Mouse (Mus musculus): ENCODE data around the gene Nelfe. TPM values are rescaled to one million over a fixed set of nuclear protein-coding genes. Genes with fewer than 3 reads are reported as not detected.
"Not testable (repeated sequence)": the region's sequence is repeated elsewhere in the genome, so short reads cannot be mapped to it uniquely, and the experiment has no call there.

Nelfe gene
- total and polyA plus RNA-seq, 3 experiments, result 40.4 to 284 (median 86.9) TPM

DNA sequence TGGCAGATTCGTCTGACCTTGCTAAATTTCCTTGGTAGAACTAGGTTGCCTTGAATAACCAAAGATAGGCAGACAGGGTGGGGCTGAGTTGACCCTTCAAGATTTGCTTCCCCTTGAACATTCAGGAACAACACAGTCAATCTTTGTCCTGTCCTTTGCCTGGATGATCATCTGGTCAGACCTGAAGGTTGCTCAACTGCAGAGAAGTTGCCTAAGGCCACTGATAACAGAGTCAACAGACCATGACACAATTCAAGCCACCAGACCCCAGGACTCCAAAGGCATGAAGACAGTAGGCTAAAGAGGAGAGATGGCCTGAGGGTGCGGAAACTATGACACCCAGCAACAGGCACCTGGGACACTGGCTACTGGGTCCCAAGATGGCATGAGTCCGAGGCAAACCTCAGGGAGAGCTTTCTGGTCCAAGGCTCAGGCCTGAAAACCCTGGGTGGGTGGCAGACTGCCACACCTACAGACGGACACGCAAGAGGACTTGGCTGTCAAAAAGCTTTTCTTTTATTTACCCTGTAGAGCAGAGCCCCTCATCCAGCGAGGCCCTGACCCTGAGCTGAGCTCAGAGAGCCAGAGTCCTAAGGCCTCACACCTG, 41.5 kb upstream of the Nelfe start:
- TF ChIP-seq POLR2AphosphoS5 (IDR thresholded peaks at IDR 0.05; ENCODE audit: insufficient replicate concordance, low read depth, low read length) (no peak), CTCF (IDR thresholded peaks at IDR 0.05; ENCODE audit: low read depth, low read length) (no peak), TAL1 (conservative IDR thresholded peaks at IDR 0.05; ENCODE audit: low read depth, low read length) (no peak), GATA2 (IDR thresholded peaks at IDR 0.05; ENCODE audit: borderline replicate concordance, low read depth, low read length) (no peak), GATA1 (IDR thresholded peaks at IDR 0.05; ENCODE audit: borderline replicate concordance, low read length) (no peak)
- DNase-seq (ENCODE audit: low spot score), result no peak
- no peaks in the 10 kb centered on the region for H3K36me3 ChIP-seq (replicated peaks)

DNA sequence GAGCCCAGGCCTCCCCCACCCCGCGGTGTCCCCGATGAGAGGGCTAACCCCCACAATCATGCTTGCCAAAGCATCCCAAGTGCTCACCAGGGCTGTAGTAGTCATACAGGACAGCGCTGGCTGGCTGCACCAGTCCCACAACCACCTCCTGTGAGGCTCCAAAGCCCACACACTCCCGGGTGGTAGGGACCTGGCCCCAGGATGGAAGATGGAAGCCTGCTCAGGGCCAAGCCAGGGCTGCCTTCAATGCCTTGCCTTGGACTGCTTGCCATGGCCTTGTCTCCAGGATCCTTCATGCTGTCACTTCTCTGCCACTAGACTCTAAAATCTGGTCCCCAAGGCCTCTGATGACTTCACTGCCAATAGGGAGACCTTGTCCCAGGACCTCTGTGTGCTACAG, 39.8 kb upstream of the Nelfe start:
- ATAC-seq (ENCODE audit: extremely low read depth, insufficient number of reproducible peaks, low FRiP score, poor library complexity, severe bottlenecking); H3K9me3 ChIP-seq (replicated peaks); H3K4me1 ChIP-seq (ENCODE audit: insufficient read depth, low read depth, low read length); H3K36me3 ChIP-seq (replicated peaks); DNase-seq (ENCODE audit: low spot score); H3K4me3 ChIP-seq (ENCODE audit: low read depth, low read length): not testable (repeated sequence)
- peaks cover 18% of the 10 kb centered on the region; the same call in 1 of the 2 replicates for H3K27me3 ChIP-seq (ENCODE audit: insufficient read depth, low read length)

More for the DNA sequence above, 41.5 kb upstream of the Nelfe start:
- no peak for ATAC-seq (ENCODE audit: extremely low read depth, insufficient number of reproducible peaks, low FRiP score, poor library complexity, severe bottlenecking)
- no peaks in the 10 kb centered on the region for H3K4me1 ChIP-seq (ENCODE audit: insufficient read depth, low read depth, low read length)
- no peak overlapping the region for H3K4me3 ChIP-seq (ENCODE audit: low read depth, low read length)
- peaks cover 6% of the 10 kb centered on the region for H3K9me3 ChIP-seq (replicated peaks)
- peaks cover 14% of the 10 kb centered on the region; the same call in 1 of the 2 replicates for H3K27me3 ChIP-seq (ENCODE audit: insufficient read depth, low read length)

DNA sequence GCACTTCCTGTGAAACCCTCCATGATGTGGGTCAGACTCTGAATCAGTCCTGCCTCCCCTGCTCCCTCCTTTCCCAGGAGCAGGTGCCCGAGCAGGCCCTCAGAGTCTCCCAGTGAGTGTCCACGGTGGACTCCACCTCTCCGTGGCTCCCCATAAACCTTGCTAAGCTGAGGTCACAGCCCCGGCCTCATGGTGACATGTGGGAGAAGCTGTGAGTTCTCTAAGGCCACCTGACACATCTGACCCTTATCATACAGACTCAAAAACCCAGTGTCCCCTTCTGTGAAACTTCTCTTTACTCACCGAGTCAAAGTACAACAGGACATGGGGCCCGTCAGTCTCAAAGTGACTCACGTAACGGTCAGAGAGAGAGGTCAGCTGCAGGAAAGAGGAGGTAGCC, 39.4 kb upstream of the Nelfe start:
- H3K4me1 ChIP-seq (ENCODE audit: insufficient read depth, low read depth, low read length); DNase-seq (ENCODE audit: low spot score); H3K4me3 ChIP-seq (ENCODE audit: low read depth, low read length); H3K36me3 ChIP-seq (replicated peaks); H3K9me3 ChIP-seq (replicated peaks); ATAC-seq (ENCODE audit: extremely low read depth, insufficient number of reproducible peaks, low FRiP score, poor library complexity, severe bottlenecking): not testable (repeated sequence)
- H3K27me3 ChIP-seq (ENCODE audit: insufficient read depth, low read length), result peaks cover 18% of the 10 kb centered on the region; the same call in 1 of the 2 replicates

DNA sequence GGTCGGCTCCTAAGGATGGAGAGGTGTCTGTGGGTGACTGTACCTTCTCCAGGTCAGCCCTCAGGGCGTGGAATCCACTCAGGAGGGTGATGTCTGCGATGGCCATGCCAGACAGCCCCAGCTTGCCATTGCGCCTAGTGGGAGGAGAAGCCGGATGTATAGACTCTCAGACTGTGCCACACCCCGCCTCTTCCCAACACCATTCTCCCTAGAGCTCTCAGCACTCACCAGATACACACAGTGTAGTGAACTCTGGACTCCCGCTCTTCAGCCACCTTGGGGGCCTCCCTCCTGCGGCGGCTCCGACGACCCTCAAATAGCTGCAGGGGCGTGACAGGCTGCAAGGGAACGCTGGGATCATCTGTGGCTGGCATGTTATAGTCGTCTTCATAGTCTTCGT, 38.9 kb upstream of the Nelfe start:
- Histone ChIP-seq H3K36me3 (replicated peaks) (no peaks in the 10 kb centered on the region), H3K9me3 (replicated peaks) (no peaks in the 10 kb centered on the region), H3K4me1 (ENCODE audit: insufficient read depth, low read depth, low read length) (no peaks in the 10 kb centered on the region), H3K4me3 (ENCODE audit: low read depth, low read length) (no peak overlapping the region), H3K27me3 (ENCODE audit: insufficient read depth, low read length) (peaks cover 22% of the 10 kb centered on the region; the same call in 1 of the 2 replicates)
- TF ChIP-seq GATA2 (IDR thresholded peaks at IDR 0.05; ENCODE audit: borderline replicate concordance, low read depth, low read length), result no peak
- TF ChIP-seq CTCF (IDR thresholded peaks at IDR 0.05; ENCODE audit: low read depth, low read length), result no peak
- no peak for TF ChIP-seq TAL1 (conservative IDR thresholded peaks at IDR 0.05; ENCODE audit: low read depth, low read length)
- TF ChIP-seq GATA1 (IDR thresholded peaks at IDR 0.05; ENCODE audit: borderline replicate concordance, low read length), result no peak
- TF ChIP-seq POLR2AphosphoS5 (IDR thresholded peaks at IDR 0.05; ENCODE audit: insufficient replicate concordance, low read depth, low read length), result no peak
- no peak for DNase-seq (ENCODE audit: low spot score)
- ATAC-seq (ENCODE audit: extremely low read depth, insufficient number of reproducible peaks, low FRiP score, poor library complexity, severe bottlenecking), result no peak

DNA sequence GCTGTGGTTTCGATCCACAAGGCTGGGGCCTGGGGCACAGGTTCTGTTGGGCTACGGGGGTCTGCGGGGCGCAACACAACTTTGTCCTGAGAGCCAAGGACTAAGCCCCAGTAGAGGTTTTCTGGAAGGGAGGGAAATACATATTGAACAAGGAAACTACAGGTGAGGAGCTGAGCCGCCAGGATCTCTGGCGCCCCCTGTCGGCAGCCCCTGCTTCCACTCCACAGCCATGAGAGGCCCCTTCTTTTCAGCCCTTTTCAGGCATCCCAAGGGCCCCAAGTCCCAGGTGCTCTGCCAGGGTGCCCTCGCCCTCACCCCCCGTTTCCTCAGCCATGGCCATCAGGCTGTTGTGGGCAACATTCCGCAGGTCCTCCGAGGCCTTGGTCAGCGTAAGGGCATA, 36.4 kb upstream of the Nelfe start:
- peaks cover 29% of the 10 kb centered on the region for H3K27me3 ChIP-seq (ENCODE audit: insufficient read depth, low read length)
- not testable (repeated sequence) for H3K9me3 ChIP-seq (replicated peaks); H3K36me3 ChIP-seq (replicated peaks); H3K4me1 ChIP-seq (ENCODE audit: insufficient read depth, low read depth, low read length); H3K4me3 ChIP-seq (ENCODE audit: low read depth, low read length); ATAC-seq (ENCODE audit: extremely low read depth, insufficient number of reproducible peaks, low FRiP score, poor library complexity, severe bottlenecking)
- TF ChIP-seq CTCF (IDR thresholded peaks at IDR 0.05; ENCODE audit: low read depth, low read length), result peak; percentile 84
- DNase-seq (ENCODE audit: low spot score), result peak; percentile 51

DNA sequence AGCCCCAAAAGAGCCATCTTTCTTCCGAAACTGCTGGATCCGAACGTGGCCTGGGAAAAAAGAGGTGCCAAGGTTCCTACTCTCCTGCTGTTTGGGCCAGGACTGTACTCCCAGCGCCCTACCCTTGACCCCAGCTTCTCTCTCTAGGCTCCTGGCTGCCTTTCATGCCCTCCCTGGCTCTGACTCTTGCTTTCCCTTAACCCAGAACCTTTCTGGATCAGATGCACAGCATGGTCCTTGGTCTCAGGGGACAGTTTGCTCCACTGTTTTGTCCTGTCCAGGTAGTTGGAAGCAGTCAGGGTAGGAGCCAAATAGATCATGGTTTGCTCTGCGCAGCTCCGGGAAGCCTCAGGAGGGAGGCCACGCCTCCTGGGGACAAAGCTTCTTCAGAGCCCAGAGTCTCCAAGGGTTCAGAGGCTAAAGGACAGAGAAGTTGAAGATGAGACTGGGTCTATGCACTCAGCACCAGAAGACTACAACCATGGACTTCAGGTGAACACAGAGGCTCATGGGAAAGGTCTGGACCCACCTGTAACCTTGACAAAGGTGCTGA, 35.3 kb upstream of the Nelfe start:
- Histone ChIP-seq H3K4me3 (ENCODE audit: low read depth, low read length) (no peak overlapping the region), H3K9me3 (replicated peaks) (no peaks in the 10 kb centered on the region), H3K36me3 (replicated peaks) (no peaks in the 10 kb centered on the region), H3K27me3 (ENCODE audit: insufficient read depth, low read length) (peaks cover 30% of the 10 kb centered on the region), H3K4me1 (ENCODE audit: insufficient read depth, low read depth, low read length) (no peaks in the 10 kb centered on the region)
- DNase-seq (ENCODE audit: low spot score) (no peak), ATAC-seq (ENCODE audit: extremely low read depth, insufficient number of reproducible peaks, low FRiP score, poor library complexity, severe bottlenecking) (no peak)
- TF ChIP-seq GATA1 (IDR thresholded peaks at IDR 0.05; ENCODE audit: borderline replicate concordance, low read length), result no peak

DNA sequence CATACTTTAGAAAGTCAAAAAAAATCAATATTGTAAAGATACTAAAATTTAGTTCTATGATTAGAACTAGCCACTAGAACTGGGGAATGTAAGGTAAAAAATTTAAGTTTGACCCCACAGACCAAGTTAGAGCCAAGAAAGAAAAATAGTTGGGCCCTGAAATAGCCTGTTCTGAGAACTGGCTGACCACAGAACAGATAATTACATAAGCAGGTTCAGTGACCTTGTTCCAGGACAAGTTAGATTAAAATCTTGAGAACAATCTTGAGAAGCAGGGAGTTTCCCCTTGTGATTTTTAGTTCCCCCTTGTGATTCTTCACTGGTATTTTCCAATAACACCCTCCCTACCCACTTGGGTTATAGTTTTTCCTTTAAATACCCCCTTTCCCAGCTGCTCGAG, 19.4 kb upstream of the Nelfe start:
- not testable (repeated sequence) for H3K4me1 ChIP-seq (ENCODE audit: insufficient read depth, low read depth, low read length); H3K4me3 ChIP-seq (ENCODE audit: low read depth, low read length); ATAC-seq (ENCODE audit: extremely low read depth, insufficient number of reproducible peaks, low FRiP score, poor library complexity, severe bottlenecking); DNase-seq (ENCODE audit: low spot score); H3K27me3 ChIP-seq (ENCODE audit: insufficient read depth, low read length); H3K9me3 ChIP-seq (replicated peaks)
- H3K36me3 ChIP-seq (replicated peaks), result peaks cover 87% of the 10 kb centered on the region
